Mouse (Mus musculus) intestine, postnatal 0 days (tissue): Measurements from ENCODE around the gene Shisa6. TPM values are rescaled to one million over a fixed set of nuclear protein-coding genes. Genes with fewer than 3 reads are reported as not detected.
A peak's percentile ranks its signal among the peaks of the same experiment; 100 is the strongest.

Experiments used
- ATAC-seq: fragments of 200-750 bp; cut with Nextera tagmentation; 2 replicates; pipeline ENCODE4 v1.8.0; 2017; ENCODE audit warnings: mild to moderate bottlenecking, moderate TSS enrichment, moderate library complexity
- H3K27ac ChIP-seq: fragments of 300-500 bp; sonication (generic); 2 replicates; pipeline ENCODE4 v1.5.1; 2014; ENCODE audit warnings: mild to moderate bottlenecking, low read depth, low read length, moderate library complexity
- H3K27me3 ChIP-seq: fragments of 300-500 bp; sonication (generic); replicated peaks from 2 replicates; pipeline ENCODE4 v1.6.1; 2014; ENCODE audit warnings: low read length, mixed read lengths; ENCODE audit not compliant: control insufficient read depth, insufficient read depth
- H3K36me3 ChIP-seq: fragments of 300-500 bp; sonication (generic); 2 replicates; pipeline ENCODE4 v1.6.1; 2014; ENCODE audit warnings: mild to moderate bottlenecking, moderate library complexity; ENCODE audit not compliant: control insufficient read depth, insufficient read depth
- H3K4me1 ChIP-seq: fragments of 300-500 bp; sonication (generic); replicated peaks from 2 replicates; pipeline ENCODE4 v1.6.1; 2014; ENCODE audit warnings: antibody characterized with exemption, low read length, mixed read lengths; ENCODE audit not compliant: control insufficient read depth, insufficient read depth
- H3K4me2 ChIP-seq: fragments of 300-500 bp; sonication (generic); replicated peaks from 2 replicates; pipeline ENCODE4 v1.6.1; 2014; ENCODE audit warnings: low read depth, mild to moderate bottlenecking, moderate library complexity
- H3K4me3 ChIP-seq: fragments of 300-500 bp; sonication (generic); 2 replicates; pipeline ENCODE4 v1.5.1; 2014; ENCODE audit warnings: low read depth, low read length
- H3K9ac ChIP-seq: fragments of 300-500 bp; sonication (generic); 2 replicates; pipeline ENCODE4 v1.6.1; 2014; ENCODE audit warnings: mild to moderate bottlenecking, low read depth, low read length
- H3K9me3 ChIP-seq: fragments of 300-500 bp; sonication (generic); 2 replicates; pipeline ENCODE4 v1.6.1; 2016; ENCODE audit warnings: mixed run types; ENCODE audit not compliant: control insufficient read depth
- CTCF ChIP-seq: sonication (generic); IDR thresholded peaks from 2 replicates; pipeline ENCODE4 v1.5.1; 2016; ENCODE audit warnings: low read depth, mild to moderate bottlenecking, control low read depth, antibody characterized with exemption, moderate library complexity
- WGBS: fragments of 180-500 bp; shearing (Covaris S2); extraction: QIAGEN DNeasy Blood & Tissue Kit; methylation state at CpG from one replicate; pipeline ENCODE4 v1.1.7; 2014; 5-methylcytosine and 5-hydroxymethylcytosine counted together
- polyA plus RNA-seq: library from polyadenylated mRNA; unstranded; fragments of >200 nt; fragmentation: Nextera tagmentation; extraction: Ambion mirVana; gene quantifications from 2 replicates; pipeline ENCODE4 v1.2.1, GENCODE M21; 2015

The Shisa6 gene
- polyA plus RNA-seq, 1 experiment from 2014 or later, result 0.04 TPM

DNA sequence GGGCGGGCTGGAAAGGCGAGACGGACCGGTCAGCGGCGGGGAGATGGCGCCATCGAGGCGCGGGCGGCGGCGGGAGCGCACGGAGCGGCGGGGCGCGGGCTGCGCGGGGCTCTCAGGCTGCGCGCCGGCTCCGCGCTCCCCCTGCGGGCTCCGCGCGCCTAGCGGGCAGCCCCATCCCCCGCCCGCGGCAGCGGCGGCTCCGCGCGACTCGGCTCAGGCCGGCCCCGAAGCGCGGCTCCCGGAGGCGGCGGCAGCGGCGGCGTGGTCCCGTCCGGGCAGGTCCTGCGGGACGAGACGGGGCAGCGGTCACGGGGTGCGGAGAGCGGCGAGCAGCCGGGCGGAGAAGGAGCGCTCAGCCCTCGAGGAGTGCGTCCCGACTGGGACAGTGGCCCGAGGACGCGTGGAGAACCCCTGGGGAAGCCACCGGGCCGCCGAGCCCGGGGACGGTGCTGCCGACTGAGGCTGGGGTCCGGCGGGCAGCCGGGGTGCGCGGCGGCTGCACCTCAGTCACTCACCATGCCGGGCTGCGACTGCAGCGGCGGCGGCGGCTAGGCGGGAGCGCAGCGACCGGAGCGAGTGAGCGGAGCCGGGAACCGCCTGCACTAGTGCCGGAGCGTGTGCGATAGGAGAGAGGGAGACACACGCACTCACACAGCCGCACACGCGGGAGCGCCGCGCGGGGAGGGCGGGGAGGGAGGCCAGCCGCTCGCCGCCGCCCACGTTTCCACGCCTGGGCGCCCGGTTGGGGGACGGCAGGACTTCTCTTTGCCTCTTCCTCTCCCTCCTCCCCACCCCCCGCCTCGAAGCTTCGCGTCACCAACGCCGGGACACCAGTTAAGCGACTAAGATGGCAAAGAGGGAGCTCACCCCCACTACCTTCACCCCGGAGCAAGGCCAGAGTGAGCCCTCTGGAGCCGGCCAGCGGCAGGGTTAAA lies 549 bp upstream of the Shisa6 start:
- Histone ChIP-seq H3K27me3 (peaks cover 54% of the 10 kb centered on the region), H3K4me1 (no peaks in the 10 kb centered on the region), H3K36me3 (no peaks in the 10 kb centered on the region), H3K27ac (no peak overlapping the region), H3K4me2 (peak overlapping the region; percentile 83), H3K9me3 (no peaks in the 10 kb centered on the region), H3K9ac (no peak overlapping the region), H3K4me3 (peak overlapping the region; percentile 48)
- no peak for TF ChIP-seq CTCF
- ATAC-seq, result 0 out of 2 replicates have a peak, but pooled peaks have one; percentile 31
- WGBS, result 2% methylated on average over 74 of the region's 126 CpGs

DNA sequence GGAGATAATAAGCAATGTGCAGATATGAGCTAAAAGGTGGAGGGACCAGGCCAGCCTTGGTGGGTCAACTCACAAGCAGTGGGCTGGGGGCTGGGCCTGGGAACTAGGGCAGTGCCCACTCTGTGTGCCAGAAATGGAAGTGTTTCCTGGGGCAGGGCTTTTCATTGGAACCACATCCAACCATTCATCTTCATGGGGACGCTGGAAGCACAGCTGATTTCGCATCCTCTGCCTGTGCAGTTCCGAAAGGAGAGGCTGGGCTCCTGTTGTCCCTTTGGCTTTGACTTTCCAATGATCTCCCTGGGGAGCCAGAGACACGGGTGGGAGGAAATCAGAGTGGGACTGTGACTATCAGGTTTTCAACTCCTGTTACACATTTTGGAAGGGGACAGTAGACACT lies 1.5 kb downstream of the Shisa6 start:
- H3K9me3 ChIP-seq, result no peaks in the 10 kb centered on the region
- no peak for ATAC-seq
- no peak for TF ChIP-seq CTCF
- H3K4me2 ChIP-seq, result no peak overlapping the region
- H3K36me3 ChIP-seq, result no peaks in the 10 kb centered on the region
- H3K27ac ChIP-seq, result no peak overlapping the region
- H3K9ac ChIP-seq, result no peak overlapping the region
- no peak overlapping the region for H3K4me3 ChIP-seq
- 43% methylated on average over 4 of the region's 4 CpGs for WGBS
- H3K4me1 ChIP-seq, result no peaks in the 10 kb centered on the region
- H3K27me3 ChIP-seq, result peaks cover 54% of the 10 kb centered on the region

DNA sequence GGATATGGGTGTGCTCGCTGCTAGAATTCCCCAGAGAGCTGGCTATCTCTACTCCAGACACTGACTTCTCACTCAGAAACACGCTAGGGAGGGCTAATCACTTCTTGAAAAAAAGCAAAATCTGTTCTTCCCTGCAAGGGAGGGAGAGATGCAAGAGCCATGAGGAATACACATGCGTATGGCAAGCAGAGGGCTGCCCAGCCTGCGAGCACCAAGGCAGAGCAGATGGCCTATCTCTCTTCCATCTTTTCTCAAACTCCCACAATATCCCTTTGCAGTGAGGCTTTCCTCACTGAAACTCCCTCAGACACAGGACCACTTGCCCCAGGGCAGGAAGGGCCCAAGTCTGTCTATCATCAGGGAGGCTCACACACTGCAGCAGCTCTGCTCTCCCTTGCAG lies 3.4 kb downstream of the Shisa6 start:
- Histone ChIP-seq H3K4me2 (no peak overlapping the region), H3K4me3 (no peak overlapping the region), H3K27ac (no peak overlapping the region), H3K9ac (no peak overlapping the region), H3K9me3 (no peaks in the 10 kb centered on the region), H3K36me3 (no peaks in the 10 kb centered on the region), H3K4me1 (no peaks in the 10 kb centered on the region), H3K27me3 (peaks cover 43% of the 10 kb centered on the region)
- no peak for TF ChIP-seq CTCF
- ATAC-seq, result no peak
- 68% methylated on average over 4 of the region's 4 CpGs for WGBS

DNA sequence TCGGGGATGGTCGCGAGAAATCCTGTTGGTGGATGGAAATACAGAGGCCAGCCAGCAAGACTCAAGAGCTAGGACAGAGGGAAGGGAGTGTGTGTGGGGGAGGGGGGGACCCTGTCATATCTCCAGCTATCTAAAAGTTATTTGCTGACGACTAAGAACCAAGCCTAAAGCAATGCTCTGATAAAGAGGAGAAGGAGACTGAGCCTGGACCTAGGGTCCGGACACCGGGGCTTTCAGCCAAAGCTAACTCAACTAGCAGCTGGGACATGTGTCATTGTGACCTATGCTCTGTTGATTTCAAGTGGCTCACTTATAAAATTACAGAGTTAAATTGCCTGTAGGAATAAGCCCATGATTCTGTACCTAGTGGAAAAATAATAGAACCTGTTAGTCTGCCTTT lies 6.4 kb downstream of the Shisa6 start:
- no peak for TF ChIP-seq CTCF
- no peaks in the 10 kb centered on the region for H3K36me3 ChIP-seq
- H3K27me3 ChIP-seq, result peaks cover 13% of the 10 kb centered on the region
- H3K9ac ChIP-seq, result no peak overlapping the region
- H3K4me1 ChIP-seq, result no peaks in the 10 kb centered on the region
- 61% methylated on average over 6 of the region's 6 CpGs for WGBS
- no peaks in the 10 kb centered on the region for H3K9me3 ChIP-seq
- H3K27ac ChIP-seq, result no peak overlapping the region
- H3K4me2 ChIP-seq, result no peak overlapping the region
- ATAC-seq, result no peak
- H3K4me3 ChIP-seq, result no peak overlapping the region

DNA sequence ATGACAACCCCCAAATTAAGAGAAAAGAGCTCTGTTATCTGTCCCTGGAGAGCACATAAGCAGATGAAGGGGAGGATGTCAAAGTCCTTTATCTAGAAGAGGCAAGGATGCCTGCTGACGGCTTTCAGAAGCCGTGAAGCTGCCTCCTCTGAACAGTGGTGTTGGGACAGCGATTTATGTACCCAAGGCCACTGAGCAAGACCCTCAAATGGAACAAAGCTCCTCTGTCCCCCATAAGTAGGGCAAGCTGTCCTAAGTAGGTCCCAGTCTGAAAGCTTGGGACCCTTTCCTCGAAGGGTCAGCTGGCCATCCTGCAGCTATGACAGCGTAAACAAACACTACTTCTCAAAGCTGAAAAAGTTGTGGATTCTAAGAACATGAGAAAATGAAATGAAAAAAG lies 11.4 kb downstream of the Shisa6 start:
- Histone ChIP-seq H3K4me1 (no peaks in the 10 kb centered on the region), H3K27me3 (no peaks in the 10 kb centered on the region), H3K36me3 (no peaks in the 10 kb centered on the region), H3K27ac (no peak overlapping the region), H3K9ac (no peak overlapping the region), H3K4me2 (no peak overlapping the region), H3K9me3 (no peaks in the 10 kb centered on the region), H3K4me3 (no peak overlapping the region)
- no peak for ATAC-seq
- TF ChIP-seq CTCF, result no peak
- 72% methylated on average over 5 of the region's 5 CpGs for WGBS

DNA sequence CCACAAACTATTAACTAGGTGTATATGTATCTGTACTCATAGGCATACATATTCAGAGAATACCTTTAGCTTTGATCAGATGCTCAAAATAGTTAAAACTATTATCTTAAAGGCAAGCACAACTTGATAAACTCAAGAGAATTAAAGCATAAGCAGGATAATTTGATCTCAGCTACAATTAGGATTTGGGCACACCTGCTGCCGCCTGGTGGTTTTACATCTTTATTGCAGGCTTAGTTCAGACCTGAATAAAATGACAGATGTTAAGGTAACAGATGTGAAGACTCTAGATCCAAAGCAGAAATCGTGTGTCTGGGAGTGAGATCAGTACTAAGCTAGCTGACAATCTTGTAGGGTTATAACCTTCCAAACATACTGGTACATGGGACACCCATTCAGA lies 24.8 kb downstream of the Shisa6 start:
- 72% methylated on average over 2 of the region's 2 CpGs for WGBS
- H3K4me2 ChIP-seq, result no peak overlapping the region
- no peaks in the 10 kb centered on the region for H3K9me3 ChIP-seq
- H3K27ac ChIP-seq, result no peak overlapping the region
- no peaks in the 10 kb centered on the region for H3K36me3 ChIP-seq
- H3K4me3 ChIP-seq, result no peak overlapping the region
- no peaks in the 10 kb centered on the region for H3K4me1 ChIP-seq
- no peak overlapping the region for H3K9ac ChIP-seq
- TF ChIP-seq CTCF, result peak; percentile 43
- no peak for ATAC-seq
- no peaks in the 10 kb centered on the region for H3K27me3 ChIP-seq
